Mouse (Mus musculus): ENCODE results near the gene Atp6v1a. TPM values are rescaled to one million over a fixed set of nuclear protein-coding genes. Genes with fewer than 3 reads are reported as not detected.

Gene Atp6v1a
- polyA plus RNA-seq, 2 experiments, result 32.9 to 64.4 TPM

DNA sequence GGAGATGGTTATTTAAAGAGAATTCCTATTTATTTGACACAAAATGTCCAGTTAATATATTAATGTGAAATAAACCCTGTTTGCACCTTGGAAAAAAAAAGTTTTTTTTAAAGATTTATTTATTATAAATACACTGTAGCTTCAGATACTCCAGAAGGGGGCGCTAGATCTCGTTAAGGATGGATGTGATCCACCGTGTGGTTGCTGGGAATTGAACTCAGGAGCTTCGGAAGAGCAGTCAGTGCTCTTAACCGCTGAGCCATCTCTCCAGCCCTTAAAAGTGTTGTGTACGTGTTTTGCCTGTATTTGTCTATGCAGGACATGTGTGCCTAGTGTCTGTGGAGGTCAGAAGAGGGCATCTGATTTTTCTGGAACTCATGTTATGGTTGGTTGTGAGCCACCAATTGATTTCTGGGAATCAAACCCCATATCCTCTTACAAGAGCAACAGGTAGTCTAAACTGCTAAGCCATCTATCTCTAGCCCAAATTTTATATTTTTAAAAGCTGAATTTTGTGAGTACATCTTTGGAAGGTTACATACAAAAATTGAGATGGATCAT, 15.1 kb upstream of the Atp6v1a start:
- Histone ChIP-seq H3K36me3 (ENCODE audit: control insufficient read depth, insufficient read depth, low read length) (peaks cover 22% of the 10 kb centered on the region), H3K4me2 (replicated peaks; ENCODE audit: low read depth, low read length, severe bottlenecking) (no peak overlapping the region), H3K4me3 (replicated peaks; ENCODE audit: low read length) (no peak overlapping the region), H3K27ac (replicated peaks; ENCODE audit: low read depth, low read length) (no peak overlapping the region), H3K9ac (ENCODE audit: low read depth, low read length, severe bottlenecking) (no peak overlapping the region), H3K4me1 (ENCODE audit: control insufficient read depth, insufficient read depth, low read length) (no peaks in the 10 kb centered on the region), H3K27me3 (ENCODE audit: control insufficient read depth, insufficient read depth, low read length) (no peaks in the 10 kb centered on the region), H3K9me3 (ENCODE audit: control insufficient read depth, low read length) (no peaks in the 10 kb centered on the region)
- no peak for ATAC-seq (ENCODE audit: low FRiP score, low read depth)
- no peak for DNase-seq (ENCODE audit: low spot score)
- TF ChIP-seq POLR2A (IDR thresholded peaks at IDR 0.05; ENCODE audit: borderline replicate concordance, extremely low read depth, insufficient read depth, insufficient read length), result no peak
- 76% methylated on average over 6 of the region's 6 CpGs for WGBS

GRCm38 (mm10) chr16:44149002-44149767, 9.7 kb upstream of the Atp6v1a start:
- H3K27me3 ChIP-seq (ENCODE audit: control insufficient read depth, insufficient read depth, low read length), result no peaks in the 10 kb centered on the region
- H3K36me3 ChIP-seq (ENCODE audit: control insufficient read depth, insufficient read depth, low read length), result no peaks in the 10 kb centered on the region
- DNase-seq (ENCODE audit: low spot score) (no peak), ATAC-seq (ENCODE audit: low FRiP score, low read depth) (no peak)
- no peaks in the 10 kb centered on the region for H3K4me1 ChIP-seq (ENCODE audit: control insufficient read depth, insufficient read depth, low read length)
- H3K9ac ChIP-seq (ENCODE audit: low read depth, low read length, severe bottlenecking), result no peak overlapping the region
- no peak overlapping the region for H3K4me3 ChIP-seq (replicated peaks; ENCODE audit: low read length)
- no peaks in the 10 kb centered on the region for H3K9me3 ChIP-seq (ENCODE audit: control insufficient read depth, low read length)
- no peak overlapping the region for H3K4me2 ChIP-seq (replicated peaks; ENCODE audit: low read depth, low read length, severe bottlenecking)
- H3K27ac ChIP-seq (replicated peaks; ENCODE audit: low read depth, low read length), result no peak overlapping the region
- no peak for TF ChIP-seq POLR2A (IDR thresholded peaks at IDR 0.05; ENCODE audit: borderline replicate concordance, extremely low read depth, insufficient read depth, insufficient read length)
- WGBS, result 83% methylated on average over 1 of the region's 1 CpGs

GRCm38 (mm10) chr16:44141483-44141882, 2.0 kb upstream of the Atp6v1a start:
- Histone ChIP-seq H3K9ac (ENCODE audit: low read depth, low read length, severe bottlenecking) (no peak overlapping the region; the same call in 1 of the 2 replicates), H3K9me3 (ENCODE audit: control insufficient read depth, low read length) (no peaks in the 10 kb centered on the region), H3K4me2 (replicated peaks; ENCODE audit: low read depth, low read length, severe bottlenecking) (peak overlapping the region; percentile 90), H3K36me3 (ENCODE audit: control insufficient read depth, insufficient read depth, low read length) (no peaks in the 10 kb centered on the region), H3K27me3 (ENCODE audit: control insufficient read depth, insufficient read depth, low read length) (no peaks in the 10 kb centered on the region), H3K27ac (replicated peaks; ENCODE audit: low read depth, low read length) (no peak overlapping the region), H3K4me3 (replicated peaks; ENCODE audit: low read length) (peak overlapping the region; percentile 95; the same call in 1 of the 2 replicates), H3K4me1 (ENCODE audit: control insufficient read depth, insufficient read depth, low read length) (peaks cover 11% of the 10 kb centered on the region)
- no peak for ATAC-seq (ENCODE audit: low FRiP score, low read depth)
- no peak for TF ChIP-seq POLR2A (IDR thresholded peaks at IDR 0.05; ENCODE audit: borderline replicate concordance, extremely low read depth, insufficient read depth, insufficient read length)
- peak; percentile 47 for DNase-seq (ENCODE audit: low spot score)
- 48% methylated on average over 6 of the region's 6 CpGs for WGBS

DNA sequence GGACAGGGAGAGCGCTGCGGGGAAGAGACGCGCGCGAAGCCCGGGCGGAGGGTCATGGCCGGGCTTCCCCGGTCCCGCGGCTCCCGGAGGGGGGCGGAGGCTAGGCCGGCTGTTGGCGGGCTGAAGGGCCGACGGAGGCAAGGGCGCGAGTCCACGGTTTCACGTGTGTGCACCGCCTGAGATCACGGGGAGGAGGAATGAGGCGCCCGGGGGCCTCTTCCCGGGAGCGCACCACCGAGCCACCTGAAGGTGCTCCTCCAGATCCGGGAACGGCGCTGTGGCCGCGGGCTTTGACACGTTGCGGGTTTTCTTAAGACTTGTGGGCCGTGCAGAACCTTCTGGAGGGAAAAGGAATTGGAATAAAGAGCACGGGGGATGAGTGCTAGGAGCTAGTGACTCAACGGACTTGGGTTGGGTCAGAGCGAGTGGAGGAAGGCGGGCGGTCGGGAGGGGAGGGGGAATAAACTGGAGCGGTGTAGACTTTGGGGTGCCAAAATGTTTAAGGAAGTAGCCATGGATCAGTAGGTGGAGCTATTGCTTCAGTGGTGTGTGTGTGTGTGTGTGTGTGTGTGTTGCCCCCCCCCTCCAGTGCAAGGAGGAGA, 782 bp upstream of the Atp6v1a start:
- peak overlapping the region; percentile 92 for H3K9ac ChIP-seq (ENCODE audit: low read depth, low read length, severe bottlenecking)
- no peaks in the 10 kb centered on the region for H3K9me3 ChIP-seq (ENCODE audit: control insufficient read depth, low read length)
- WGBS, result under 1% methylated on average over 34 of the region's 44 CpGs
- peak overlapping the region; percentile 98 for H3K27ac ChIP-seq (replicated peaks; ENCODE audit: low read depth, low read length)
- peak overlapping the region; percentile 90 for H3K4me2 ChIP-seq (replicated peaks; ENCODE audit: low read depth, low read length, severe bottlenecking)
- no peak for TF ChIP-seq POLR2A (IDR thresholded peaks at IDR 0.05; ENCODE audit: borderline replicate concordance, extremely low read depth, insufficient read depth, insufficient read length)
- no peaks in the 10 kb centered on the region for H3K27me3 ChIP-seq (ENCODE audit: control insufficient read depth, insufficient read depth, low read length)
- H3K4me3 ChIP-seq (replicated peaks; ENCODE audit: low read length), result peak overlapping the region; percentile 95
- ATAC-seq (ENCODE audit: low FRiP score, low read depth) (peak; percentile 69), DNase-seq (ENCODE audit: low spot score) (peak; percentile 90)
- H3K4me1 ChIP-seq (ENCODE audit: control insufficient read depth, insufficient read depth, low read length), result peaks cover 11% of the 10 kb centered on the region
- no peaks in the 10 kb centered on the region for H3K36me3 ChIP-seq (ENCODE audit: control insufficient read depth, insufficient read depth, low read length)

GRCm38 (mm10) chr16:44138979-44139535, 448 bp downstream of the Atp6v1a start:
- 0% methylated on average over 25 of the region's 25 CpGs for WGBS
- DNase-seq (ENCODE audit: low spot score) (peak; percentile 99), ATAC-seq (ENCODE audit: low FRiP score, low read depth) (peak; percentile 88)
- H3K27me3 ChIP-seq (ENCODE audit: control insufficient read depth, insufficient read depth, low read length), result no peaks in the 10 kb centered on the region
- no peaks in the 10 kb centered on the region for H3K36me3 ChIP-seq (ENCODE audit: control insufficient read depth, insufficient read depth, low read length)
- H3K27ac ChIP-seq (replicated peaks; ENCODE audit: low read depth, low read length), result peak overlapping the region; percentile 98
- H3K4me1 ChIP-seq (ENCODE audit: control insufficient read depth, insufficient read depth, low read length), result peaks cover 11% of the 10 kb centered on the region
- H3K9me3 ChIP-seq (ENCODE audit: control insufficient read depth, low read length), result no peaks in the 10 kb centered on the region
- peak overlapping the region; percentile 90 for H3K4me2 ChIP-seq (replicated peaks; ENCODE audit: low read depth, low read length, severe bottlenecking)
- 0 out of 2 replicates have a peak, but pooled peaks have one; percentile 10 for TF ChIP-seq POLR2A (IDR thresholded peaks at IDR 0.05; ENCODE audit: borderline replicate concordance, extremely low read depth, insufficient read depth, insufficient read length)
- peak overlapping the region; percentile 95 for H3K4me3 ChIP-seq (replicated peaks; ENCODE audit: low read length)
- peak overlapping the region; percentile 92 for H3K9ac ChIP-seq (ENCODE audit: low read depth, low read length, severe bottlenecking)

Data from limb, embryonic 14.5 days (tissue).